Mouse (Mus musculus) embryonic facial prominence, embryonic 13.5 days (tissue): ENCODE measurements at regions not wholly inside any gene's neighbourhood (a gene's known extent, or its start where the extent isn't known, plus 50 kb on each side); places are given as distances from the start of the nearest gene placed in this dataset.

ENCODE experiments used
- ATAC-seq: fragments of 200-750 bp; cut with Nextera tagmentation; 2 replicates; pipeline ENCODE4 v1.8.0; 2017; ENCODE audit warnings: low read depth; ENCODE audit not compliant: insufficient number of reproducible peaks, insufficient read depth, low FRiP score, low TSS enrichment
- H3K27ac ChIP-seq: fragments of 300-500 bp; sonication (generic); 2 replicates; pipeline ENCODE4 v1.5.1; 2015; ENCODE audit warnings: moderate library complexity, mild to moderate bottlenecking, inconsistent platforms
- H3K27me3 ChIP-seq: fragments of 300-500 bp; sonication (generic); 2 replicates; pipeline ENCODE4 v1.6.1; 2015; ENCODE audit warnings: mild to moderate bottlenecking, inconsistent platforms
- H3K36me3 ChIP-seq: fragments of 300-500 bp; sonication (generic); 2 replicates; pipeline ENCODE4 v1.6.1; 2015; ENCODE audit warnings: mild to moderate bottlenecking, inconsistent platforms
- H3K4me1 ChIP-seq: fragments of 300-500 bp; sonication (generic); 2 replicates; pipeline ENCODE4 v1.6.1; 2015; ENCODE audit warnings: inconsistent platforms
- H3K4me2 ChIP-seq: fragments of 300-500 bp; sonication (generic); 2 replicates; pipeline ENCODE4 v1.6.1; 2015; ENCODE audit warnings: moderate library complexity, mild to moderate bottlenecking, inconsistent platforms
- H3K4me3 ChIP-seq: fragments of 300-500 bp; sonication (generic); 2 replicates; pipeline ENCODE4 v1.5.1; 2015; ENCODE audit warnings: mild to moderate bottlenecking, inconsistent platforms
- H3K9ac ChIP-seq: fragments of 300-500 bp; sonication (generic); 2 replicates; pipeline ENCODE4 v1.6.1; 2015; ENCODE audit warnings: mild to moderate bottlenecking, inconsistent platforms
- H3K9me3 ChIP-seq: fragments of 300-500 bp; sonication (generic); 2 replicates; pipeline ENCODE4 v1.6.1; 2016; ENCODE audit warnings: inconsistent platforms
- WGBS: fragments of 180-500 bp; shearing (Covaris S2); methylation state at CpG from one replicate; pipeline ENCODE4 v1.1.7; 2015; ENCODE audit warnings: mixed read lengths; 5-methylcytosine and 5-hydroxymethylcytosine counted together

- Histone ChIP-seq H3K36me3 (no peaks in the 10 kb centered on the region), H3K4me1 (peaks cover 28% of the 10 kb centered on the region), H3K9me3 (no peaks in the 10 kb centered on the region), H3K4me3 (no peak overlapping the region), H3K27ac (no peak overlapping the region), H3K27me3 (no peaks in the 10 kb centered on the region), H3K9ac (no peak overlapping the region), H3K4me2 (no peak overlapping the region)
- 91% methylated on average over 6 of the region's 6 CpGs for WGBS
- ATAC-seq, result no peak
These were observed 109.6 kb downstream of the 1810010D01Rik start for GRCm38 (mm10) chr7:145098335-145098734.

- H3K27me3 ChIP-seq, result no peaks in the 10 kb centered on the region
- H3K4me2 ChIP-seq, result no peak overlapping the region
- H3K36me3 ChIP-seq, result no peaks in the 10 kb centered on the region
- H3K9ac ChIP-seq, result no peak overlapping the region
- no peak overlapping the region for H3K4me3 ChIP-seq
- no peaks in the 10 kb centered on the region for H3K9me3 ChIP-seq
- no peak overlapping the region for H3K27ac ChIP-seq
- peaks cover 17% of the 10 kb centered on the region for H3K4me1 ChIP-seq
- ATAC-seq, result no peak
- 59% methylated on average over 7 of the region's 7 CpGs for WGBS
These were observed 113.8 kb downstream of the 1810010D01Rik start for GRCm38 (mm10) chr7:145094134-145094526.

- Histone ChIP-seq H3K9ac (no peak overlapping the region), H3K4me3 (no peak overlapping the region), H3K4me2 (no peak overlapping the region), H3K9me3 (no peaks in the 10 kb centered on the region), H3K27me3 (no peaks in the 10 kb centered on the region), H3K27ac (0 out of 2 replicates have a peak overlapping the region, but pooled peaks have one; percentile 16), H3K4me1 (peaks cover 17% of the 10 kb centered on the region), H3K36me3 (no peaks in the 10 kb centered on the region)
- 62% methylated on average over 3 of the region's 3 CpGs for WGBS
- ATAC-seq, result no peak
These were observed 114.3 kb downstream of the 1810010D01Rik start for GRCm38 (mm10) chr7:145093417-145094133.

- no peak for ATAC-seq
- Histone ChIP-seq H3K4me1 (peaks cover 17% of the 10 kb centered on the region), H3K27ac (no peak overlapping the region), H3K9me3 (no peaks in the 10 kb centered on the region), H3K36me3 (no peaks in the 10 kb centered on the region), H3K9ac (no peak overlapping the region), H3K4me2 (no peak overlapping the region), H3K27me3 (no peaks in the 10 kb centered on the region), H3K4me3 (no peak overlapping the region)
- 75% methylated on average over 6 of the region's 6 CpGs for WGBS
These were observed 115.3 kb downstream of the 1810010D01Rik start for GRCm38 (mm10) chr7:145092392-145093176.

GRCm38 (mm10) chr7:145090849-145091248, 117.1 kb downstream of the 1810010D01Rik start:
- Histone ChIP-seq H3K27me3 (no peaks in the 10 kb centered on the region), H3K4me1 (peaks cover 17% of the 10 kb centered on the region), H3K4me3 (no peak overlapping the region), H3K9me3 (no peaks in the 10 kb centered on the region), H3K36me3 (no peaks in the 10 kb centered on the region), H3K4me2 (no peak overlapping the region), H3K27ac (no peak overlapping the region), H3K9ac (no peak overlapping the region)
- 83% methylated on average over 4 of the region's 4 CpGs for WGBS
- no peak for ATAC-seq

- 76% methylated on average over 3 of the region's 3 CpGs for WGBS
These were observed 118.6 kb downstream of the 1810010D01Rik start for GRCm38 (mm10) chr7:145089315-145089721.

GRCm38 (mm10) chr7:145088655-145089054, 119.3 kb downstream of the 1810010D01Rik start:
- H3K27ac ChIP-seq, result no peak overlapping the region
- no peak overlapping the region for H3K4me2 ChIP-seq
- H3K9ac ChIP-seq, result no peak overlapping the region
- no peaks in the 10 kb centered on the region for H3K36me3 ChIP-seq
- WGBS, result 94% methylated on average over 3 of the region's 3 CpGs
- no peak for ATAC-seq
- H3K27me3 ChIP-seq, result no peaks in the 10 kb centered on the region
- H3K4me1 ChIP-seq, result peaks cover 4% of the 10 kb centered on the region
- no peak overlapping the region for H3K4me3 ChIP-seq
- peaks cover 7% of the 10 kb centered on the region; the same call in 1 of the 2 replicates for H3K9me3 ChIP-seq

More at GRCm38 (mm10) chr7:145089315-145089721, 118.6 kb downstream of the 1810010D01Rik start:
- peaks cover 11% of the 10 kb centered on the region for H3K4me1 ChIP-seq
- H3K4me3 ChIP-seq, result no peak overlapping the region
- H3K9me3 ChIP-seq, result peaks cover 7% of the 10 kb centered on the region; the same call in 1 of the 2 replicates
- no peaks in the 10 kb centered on the region for H3K27me3 ChIP-seq
- H3K27ac ChIP-seq, result no peak overlapping the region
- H3K36me3 ChIP-seq, result no peaks in the 10 kb centered on the region
- H3K9ac ChIP-seq, result no peak overlapping the region
- no peak overlapping the region for H3K4me2 ChIP-seq
- no peak for ATAC-seq

GRCm38 (mm10) chr7:145087790-145088189, 120.1 kb downstream of the 1810010D01Rik start:
- H3K27me3 ChIP-seq, result no peaks in the 10 kb centered on the region
- H3K4me2 ChIP-seq, result no peak overlapping the region
- H3K9me3 ChIP-seq, result peaks cover 7% of the 10 kb centered on the region; the same call in 1 of the 2 replicates
- H3K4me1 ChIP-seq, result no peaks in the 10 kb centered on the region
- ATAC-seq, result no peak
- WGBS, result 74% methylated on average over 5 of the region's 5 CpGs
- no peak overlapping the region for H3K27ac ChIP-seq
- no peak overlapping the region for H3K9ac ChIP-seq
- H3K4me3 ChIP-seq, result no peak overlapping the region
- no peaks in the 10 kb centered on the region for H3K36me3 ChIP-seq

GRCm38 (mm10) chr7:145082917-145083752, 124.8 kb downstream of the 1810010D01Rik start:
- 76% methylated on average over 9 of the region's 9 CpGs for WGBS
- no peak for ATAC-seq
- Histone ChIP-seq H3K27ac (no peak overlapping the region), H3K4me3 (no peak overlapping the region), H3K27me3 (no peaks in the 10 kb centered on the region), H3K4me1 (peaks cover 8% of the 10 kb centered on the region), H3K9me3 (peaks cover 7% of the 10 kb centered on the region; the same call in 1 of the 2 replicates), H3K4me2 (no peak overlapping the region), H3K9ac (no peak overlapping the region), H3K36me3 (no peaks in the 10 kb centered on the region)

GRCm38 (mm10) chr7:145071996-145072790, 132.5 kb upstream of the Ccnd1 start:
- H3K9me3 ChIP-seq, result no peaks in the 10 kb centered on the region
- no peak overlapping the region for H3K4me2 ChIP-seq
- no peaks in the 10 kb centered on the region for H3K4me1 ChIP-seq
- ATAC-seq, result no peak
- H3K27me3 ChIP-seq, result no peaks in the 10 kb centered on the region
- H3K4me3 ChIP-seq, result no peak overlapping the region
- WGBS, result 82% methylated on average over 5 of the region's 5 CpGs
- no peaks in the 10 kb centered on the region for H3K36me3 ChIP-seq
- H3K9ac ChIP-seq, result no peak overlapping the region
- H3K27ac ChIP-seq, result no peak overlapping the region

- WGBS, result 76% methylated on average over 2 of the region's 2 CpGs
- Histone ChIP-seq H3K36me3 (no peaks in the 10 kb centered on the region), H3K4me2 (no peak overlapping the region), H3K27ac (no peak overlapping the region), H3K27me3 (no peaks in the 10 kb centered on the region), H3K9ac (no peak overlapping the region), H3K4me1 (no peaks in the 10 kb centered on the region), H3K4me3 (no peak overlapping the region), H3K9me3 (no peaks in the 10 kb centered on the region)
- ATAC-seq, result no peak
These were observed 131.8 kb upstream of the Ccnd1 start for GRCm38 (mm10) chr7:145071533-145071932.
